Mouse (Mus musculus): ENCODE data around the gene Ccdc9b. TPM values are rescaled to one million over a fixed set of nuclear protein-coding genes. Genes with fewer than 3 reads are reported as not detected.

Ccdc9b gene
- polyA plus RNA-seq, 1 experiment from 2014 or later = 0.59 TPM

GRCm38 (mm10) chr2:118781115-118781514, 18.7 kb upstream of the Ccdc9b start:
- H3K36me3 ChIP-seq (ENCODE audit: control insufficient read depth, insufficient read depth, low read length) = peaks cover 4% of the 10 kb centered on the region; the same call in 1 of the 2 replicates
- H3K27ac ChIP-seq (replicated peaks; ENCODE audit: low read depth, low read length) = 0 out of 2 replicates have a peak overlapping the region, but pooled peaks have one; percentile 20
- no peak overlapping the region; the same call in 1 of the 2 replicates for H3K9ac ChIP-seq (replicated peaks; ENCODE audit: low read length)
- DNase-seq = no peak
- no peaks in the 10 kb centered on the region for H3K9me3 ChIP-seq (ENCODE audit: control insufficient read depth, low read length)
- no peak overlapping the region for H3K4me3 ChIP-seq (replicated peaks; ENCODE audit: low read depth, low read length)
- H3K4me2 ChIP-seq (ENCODE audit: low read length) = peak overlapping the region; percentile 71
- no peak for ATAC-seq (ENCODE audit: low FRiP score, low TSS enrichment)
- H3K27me3 ChIP-seq (ENCODE audit: control insufficient read depth, insufficient read depth, low read length) = no peaks in the 10 kb centered on the region
- 43% methylated on average over 1 of the region's 1 CpGs for WGBS
- H3K4me1 ChIP-seq (ENCODE audit: control insufficient read depth, insufficient read depth, low read length) = peaks cover 12% of the 10 kb centered on the region; the same call in 1 of the 2 replicates

DNA sequence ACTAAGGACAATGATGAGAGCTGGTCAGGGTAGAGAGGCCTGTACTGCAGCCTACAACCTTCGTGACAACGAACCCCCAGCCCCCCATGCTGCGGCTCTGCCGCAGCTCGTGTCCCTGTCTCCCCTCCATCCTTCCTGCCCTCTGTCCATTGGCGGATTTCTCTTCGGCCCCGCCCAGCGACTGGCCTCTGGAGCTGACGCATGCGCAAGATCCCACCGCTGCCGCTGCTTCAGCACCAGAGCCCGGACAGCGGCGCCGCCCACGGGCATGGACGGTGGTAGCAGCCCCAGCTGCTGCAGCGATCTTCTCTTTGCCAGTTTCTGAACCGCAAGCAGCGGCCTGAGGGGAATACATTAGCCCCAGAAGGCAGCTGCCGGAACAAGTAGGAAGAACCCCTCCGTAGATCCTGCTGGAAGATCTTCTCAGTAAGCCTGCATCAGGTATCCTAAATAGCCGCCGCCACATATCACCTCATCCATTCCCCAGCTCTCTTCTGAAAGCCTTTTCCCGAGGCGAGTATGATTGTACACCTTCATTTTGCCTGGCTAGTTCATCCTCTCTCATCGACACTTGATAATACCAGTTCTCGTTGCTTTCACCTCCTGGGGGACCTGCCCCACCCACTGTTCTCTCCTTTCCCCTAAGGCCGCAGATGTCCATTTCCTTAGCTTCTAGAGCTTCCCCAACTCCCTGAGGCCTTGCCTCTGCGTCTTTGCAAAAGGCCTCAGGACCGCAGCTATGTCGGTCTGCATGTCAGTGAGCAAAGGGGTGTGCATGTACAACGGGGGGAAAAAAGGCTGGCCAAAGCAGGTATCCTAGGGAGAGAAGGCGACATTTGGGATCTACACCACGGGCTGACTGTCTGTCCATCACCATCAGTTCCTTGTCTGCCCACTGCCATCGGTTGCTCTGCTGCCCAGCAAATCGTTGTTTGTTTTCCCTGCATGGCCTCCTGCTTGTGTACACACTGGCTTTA, 17.3 kb upstream of the Ccdc9b start, which contains the start of gene Disp2:
Gene Disp2 (plus strand): TSS at position 216 of the 977 bp plus-strand sequence.
- ATAC-seq (ENCODE audit: low FRiP score, low TSS enrichment) = peak; percentile 94
- 9% methylated on average over 39 of the region's 39 CpGs for WGBS

DNA sequence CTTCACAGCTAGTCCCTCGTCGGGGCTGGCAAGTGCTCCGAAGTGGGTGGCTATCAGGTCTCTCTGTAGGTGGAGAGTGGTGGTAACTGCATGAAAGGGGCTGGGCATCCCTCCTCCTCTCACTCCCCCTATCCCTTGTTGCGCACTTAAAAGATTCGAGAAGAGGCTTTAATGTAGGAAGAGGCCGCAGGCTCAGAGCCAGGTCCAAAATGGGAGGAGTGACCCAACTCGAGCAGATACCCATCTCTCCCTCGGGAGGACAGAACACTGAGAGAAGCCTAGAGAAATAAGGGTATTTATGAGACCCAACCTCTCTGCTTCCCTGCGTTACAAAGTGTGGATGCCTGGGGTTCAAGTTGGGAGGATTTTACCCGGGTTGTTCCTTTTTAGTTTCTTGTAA, 16.6 kb upstream of the Ccdc9b start:
- DNase-seq (no peak), ATAC-seq (ENCODE audit: low FRiP score, low TSS enrichment) (peak; percentile 10; the same call in 1 of the 2 replicates)
- 5% methylated on average over 10 of the region's 10 CpGs for WGBS
- Histone ChIP-seq H3K4me1 (ENCODE audit: control insufficient read depth, insufficient read depth, low read length) (peaks cover 14% of the 10 kb centered on the region; the same call in 1 of the 2 replicates), H3K27ac (replicated peaks; ENCODE audit: low read depth, low read length) (peak overlapping the region; percentile 81), H3K27me3 (ENCODE audit: control insufficient read depth, insufficient read depth, low read length) (no peaks in the 10 kb centered on the region), H3K36me3 (ENCODE audit: control insufficient read depth, insufficient read depth, low read length) (no peaks in the 10 kb centered on the region), H3K9ac (replicated peaks; ENCODE audit: low read length) (peak overlapping the region; percentile 73; the same call in 1 of the 2 replicates), H3K4me3 (replicated peaks; ENCODE audit: low read depth, low read length) (peak overlapping the region; percentile 56), H3K9me3 (ENCODE audit: control insufficient read depth, low read length) (no peaks in the 10 kb centered on the region), H3K4me2 (ENCODE audit: low read length) (peak overlapping the region; percentile 71)

More for the DNA sequence above, 17.3 kb upstream of the Ccdc9b start, which contains the start of gene Disp2:
- Histone ChIP-seq H3K36me3 (ENCODE audit: control insufficient read depth, insufficient read depth, low read length) (no peaks in the 10 kb centered on the region), H3K27me3 (ENCODE audit: control insufficient read depth, insufficient read depth, low read length) (no peaks in the 10 kb centered on the region), H3K4me3 (replicated peaks; ENCODE audit: low read depth, low read length) (peak within 1 kb of the TSS; percentile 56), H3K4me2 (ENCODE audit: low read length) (peak within 1 kb of the TSS; percentile 71), H3K4me1 (ENCODE audit: control insufficient read depth, insufficient read depth, low read length) (peaks cover 14% of the 10 kb centered on the region; the same call in 1 of the 2 replicates), H3K27ac (replicated peaks; ENCODE audit: low read depth, low read length) (peak within 1 kb of the TSS; percentile 81), H3K9me3 (ENCODE audit: control insufficient read depth, low read length) (no peaks in the 10 kb centered on the region), H3K9ac (replicated peaks; ENCODE audit: low read length) (peak within 1 kb of the TSS; percentile 73)
- peak; percentile 98 for DNase-seq

- ATAC-seq (ENCODE audit: low FRiP score, low TSS enrichment) (no peak), DNase-seq (no peak)
- Histone ChIP-seq H3K4me2 (ENCODE audit: low read length) (no peak overlapping the region), H3K4me1 (ENCODE audit: control insufficient read depth, insufficient read depth, low read length) (peaks cover 14% of the 10 kb centered on the region; the same call in 1 of the 2 replicates), H3K27me3 (ENCODE audit: control insufficient read depth, insufficient read depth, low read length) (no peaks in the 10 kb centered on the region), H3K9me3 (ENCODE audit: control insufficient read depth, low read length) (no peaks in the 10 kb centered on the region), H3K9ac (replicated peaks; ENCODE audit: low read length) (no peak overlapping the region), H3K27ac (replicated peaks; ENCODE audit: low read depth, low read length) (no peak overlapping the region), H3K4me3 (replicated peaks; ENCODE audit: low read depth, low read length) (no peak overlapping the region), H3K36me3 (ENCODE audit: control insufficient read depth, insufficient read depth, low read length) (no peaks in the 10 kb centered on the region)
- whole genome bisulfite sequencing = 81% methylated on average over 4 of the region's 4 CpGs
Observed at GRCm38 (mm10) chr2:118778418-118778817, 16.0 kb upstream of the Ccdc9b start.

DNA sequence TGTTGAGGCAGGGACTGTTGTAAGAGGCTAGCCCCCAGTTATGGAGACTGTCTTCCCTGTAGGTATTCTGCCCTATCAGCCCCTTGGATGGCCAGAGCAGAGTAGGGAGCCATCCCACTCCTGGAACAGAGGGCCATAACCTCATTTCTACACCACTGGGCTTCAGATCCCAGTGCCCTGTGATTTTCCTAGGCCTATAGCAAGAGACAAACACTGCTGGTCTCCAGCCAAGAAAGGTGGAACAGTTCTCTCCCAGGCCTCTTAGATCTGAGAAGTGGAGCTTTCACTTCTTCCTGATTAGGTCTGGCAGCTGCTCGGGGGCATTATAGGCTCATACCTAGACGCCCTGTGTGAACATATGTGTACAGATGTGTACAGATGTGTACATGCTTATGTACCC, 13.8 kb upstream of the Ccdc9b start:
- H3K4me3 ChIP-seq (replicated peaks; ENCODE audit: low read depth, low read length) = no peak overlapping the region
- 80% methylated on average over 2 of the region's 2 CpGs for WGBS
- H3K36me3 ChIP-seq (ENCODE audit: control insufficient read depth, insufficient read depth, low read length) = no peaks in the 10 kb centered on the region
- no peaks in the 10 kb centered on the region for H3K27me3 ChIP-seq (ENCODE audit: control insufficient read depth, insufficient read depth, low read length)
- ATAC-seq (ENCODE audit: low FRiP score, low TSS enrichment) (no peak), DNase-seq (no peak)
- no peaks in the 10 kb centered on the region for H3K9me3 ChIP-seq (ENCODE audit: control insufficient read depth, low read length)
- no peak overlapping the region for H3K4me2 ChIP-seq (ENCODE audit: low read length)
- peaks cover 13% of the 10 kb centered on the region; the same call in 1 of the 2 replicates for H3K4me1 ChIP-seq (ENCODE audit: control insufficient read depth, insufficient read depth, low read length)
- no peak overlapping the region for H3K27ac ChIP-seq (replicated peaks; ENCODE audit: low read depth, low read length)
- H3K9ac ChIP-seq (replicated peaks; ENCODE audit: low read length) = no peak overlapping the region

GRCm38 (mm10) chr2:118775846-118776245, 13.4 kb upstream of the Ccdc9b start:
- DNase-seq = no peak
- WGBS = 70% methylated on average over 4 of the region's 4 CpGs
- H3K27ac ChIP-seq (replicated peaks; ENCODE audit: low read depth, low read length) = no peak overlapping the region

DNA sequence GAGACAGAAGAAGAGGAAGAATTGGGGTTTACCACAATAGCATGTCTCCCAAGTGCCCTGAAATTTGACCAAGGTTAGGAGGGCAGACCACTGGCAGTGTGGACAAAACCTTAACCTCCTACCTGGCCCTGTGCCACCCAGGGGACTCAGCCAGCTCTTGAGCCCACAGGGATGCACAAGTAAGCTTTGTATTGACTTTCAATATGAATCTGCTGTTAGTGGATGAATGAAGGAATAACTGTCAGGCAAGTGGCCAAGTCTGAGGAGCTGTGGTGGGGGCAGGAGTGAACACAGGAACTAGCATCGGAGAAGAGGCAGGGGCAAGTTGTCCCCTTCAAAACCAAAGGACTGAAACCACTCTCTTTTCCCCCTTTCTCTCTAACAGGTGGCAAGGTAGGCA, 12.9 kb upstream of the Ccdc9b start:
- no peak for ATAC-seq (ENCODE audit: low FRiP score, low TSS enrichment)
- 64% methylated on average over 1 of the region's 1 CpGs for WGBS
- no peak overlapping the region for H3K27ac ChIP-seq (replicated peaks; ENCODE audit: low read depth, low read length)
- H3K9ac ChIP-seq (replicated peaks; ENCODE audit: low read length) = no peak overlapping the region
- no peak overlapping the region for H3K4me2 ChIP-seq (ENCODE audit: low read length)
- no peaks in the 10 kb centered on the region for H3K9me3 ChIP-seq (ENCODE audit: control insufficient read depth, low read length)
- DNase-seq = no peak
- peaks cover 8% of the 10 kb centered on the region; the same call in 1 of the 2 replicates for H3K4me1 ChIP-seq (ENCODE audit: control insufficient read depth, insufficient read depth, low read length)
- no peak overlapping the region for H3K4me3 ChIP-seq (replicated peaks; ENCODE audit: low read depth, low read length)
- H3K36me3 ChIP-seq (ENCODE audit: control insufficient read depth, insufficient read depth, low read length) = no peaks in the 10 kb centered on the region
- H3K27me3 ChIP-seq (ENCODE audit: control insufficient read depth, insufficient read depth, low read length) = no peaks in the 10 kb centered on the region

More at GRCm38 (mm10) chr2:118775846-118776245, 13.4 kb upstream of the Ccdc9b start:
- Histone ChIP-seq H3K36me3 (ENCODE audit: control insufficient read depth, insufficient read depth, low read length) (no peaks in the 10 kb centered on the region), H3K4me3 (replicated peaks; ENCODE audit: low read depth, low read length) (no peak overlapping the region), H3K4me2 (ENCODE audit: low read length) (no peak overlapping the region), H3K9ac (replicated peaks; ENCODE audit: low read length) (no peak overlapping the region), H3K4me1 (ENCODE audit: control insufficient read depth, insufficient read depth, low read length) (peaks cover 9% of the 10 kb centered on the region; the same call in 1 of the 2 replicates), H3K27me3 (ENCODE audit: control insufficient read depth, insufficient read depth, low read length) (no peaks in the 10 kb centered on the region), H3K9me3 (ENCODE audit: control insufficient read depth, low read length) (no peaks in the 10 kb centered on the region)
- no peak for ATAC-seq (ENCODE audit: low FRiP score, low TSS enrichment)

GRCm38 (mm10) chr2:118774536-118774935, 12.1 kb upstream of the Ccdc9b start:
- Histone ChIP-seq H3K4me2 (ENCODE audit: low read length) (no peak overlapping the region), H3K27ac (replicated peaks; ENCODE audit: low read depth, low read length) (no peak overlapping the region), H3K27me3 (ENCODE audit: control insufficient read depth, insufficient read depth, low read length) (no peaks in the 10 kb centered on the region), H3K4me3 (replicated peaks; ENCODE audit: low read depth, low read length) (no peak overlapping the region), H3K9ac (replicated peaks; ENCODE audit: low read length) (no peak overlapping the region), H3K36me3 (ENCODE audit: control insufficient read depth, insufficient read depth, low read length) (no peaks in the 10 kb centered on the region), H3K9me3 (ENCODE audit: control insufficient read depth, low read length) (no peaks in the 10 kb centered on the region), H3K4me1 (ENCODE audit: control insufficient read depth, insufficient read depth, low read length) (peaks cover 8% of the 10 kb centered on the region; the same call in 1 of the 2 replicates)
- WGBS = 90% methylated on average over 2 of the region's 2 CpGs
- DNase-seq = no peak
- ATAC-seq (ENCODE audit: low FRiP score, low TSS enrichment) = no peak

Measured in midbrain, embryonic 14.5 days (tissue).